Mouse (Mus musculus): ENCODE measurements around the gene Harbi1.

- TF ChIP-seq CTCF (conservative IDR thresholded peaks at IDR 0.05; ENCODE audit: low read length) (no peak), NANOG (IDR thresholded peaks at IDR 0.05; ENCODE audit: borderline replicate concordance, low read length) (no peak)
These were observed 45.9 kb upstream of the Harbi1 start for GRCm38 (mm10) chr2:91664780-91665179.

Measured in E14TG2a.4 (cell line).